Mouse (Mus musculus): ENCODE results near the gene Foxk1. TPM values are rescaled to one million over a fixed set of nuclear protein-coding genes. Genes with fewer than 3 reads are reported as not detected.

Foxk1 gene
- total RNA-seq, 1 experiment = 10.7 TPM

DNA sequence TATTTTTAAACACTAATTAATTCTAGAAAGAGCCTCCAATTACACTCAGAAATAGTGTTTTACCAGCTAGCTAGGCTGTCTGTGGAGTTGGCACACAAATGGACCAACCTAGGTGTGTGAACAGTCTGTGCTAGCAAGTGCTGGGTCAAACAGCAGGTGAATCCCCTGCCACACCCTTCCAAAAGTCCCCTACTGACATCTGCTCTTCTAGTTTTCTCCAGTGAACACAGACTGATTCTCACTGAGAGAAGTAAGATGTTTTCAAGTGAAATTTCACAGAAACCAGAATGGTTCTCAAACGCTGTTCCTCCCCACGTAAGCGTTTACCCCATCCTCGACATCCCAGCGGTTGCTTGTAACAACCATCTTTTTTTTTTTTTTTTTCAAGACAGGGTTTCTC, 25.7 kb upstream of the Foxk1 start:
- TF ChIP-seq ZNF384 (IDR thresholded peaks at IDR 0.05; ENCODE audit: low read depth, low read length) = no peak
- DNase-seq (ENCODE audit: low read depth, low spot score) = no peak

DNA sequence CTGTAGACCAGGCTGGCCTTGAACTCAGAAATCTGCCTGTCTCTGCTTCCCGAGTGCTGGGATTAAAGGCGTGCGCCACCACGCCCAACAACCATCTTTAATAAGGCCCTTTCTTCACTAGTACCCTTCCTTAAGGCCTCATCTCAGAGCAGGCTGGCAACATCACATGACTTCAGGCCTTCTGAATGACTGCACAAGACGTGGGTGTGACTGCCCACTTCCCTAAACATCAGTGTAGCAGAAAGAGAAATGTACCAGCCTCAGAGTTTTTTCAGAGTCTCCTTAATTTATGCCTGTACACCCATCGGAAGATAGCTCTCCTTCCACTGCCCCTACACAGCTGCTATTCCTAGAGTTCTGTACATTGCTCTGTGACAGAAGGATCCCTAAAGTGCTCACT, 25.2 kb upstream of the Foxk1 start:
- in situ Hi-C loops (cut with MboI; ENCODE audit: low sequenced_read_pairs in 2 of 2, unreplicated experiment in 2 of 2) = no loop called here
- TF ChIP-seq ZC3H11A (IDR thresholded peaks at IDR 0.05; ENCODE audit: borderline replicate concordance, low read depth, low read length) (no peak), MAFK (IDR thresholded peaks at IDR 0.05; ENCODE audit: insufficient read depth, low read depth, low read length) (no peak), CHD2 (IDR thresholded peaks at IDR 0.05; ENCODE audit: low read depth, low read length) (no peak), ZNF384 (IDR thresholded peaks at IDR 0.05; ENCODE audit: low read depth, low read length) (no peak), HCFC1 (IDR thresholded peaks at IDR 0.05; ENCODE audit: borderline replicate concordance, insufficient read depth, low read length) (no peak)
- Histone ChIP-seq H3K4me1 (ENCODE audit: control insufficient read depth in 2 of 2, insufficient read depth in 2 of 2, low read length in 2 of 2, poor library complexity in 1 of 2) (peaks cover 8 to 9% of the 10 kb centered on the region in 2 experiments), H3K36me3 (ENCODE audit: control insufficient read depth, insufficient read depth, low read length, poor library complexity, severe bottlenecking) (no peaks in the 10 kb centered on the region), H3K4me3 (ENCODE audit: insufficient read depth in 1 of 2, low read depth in 1 of 2, low read length in 2 of 2, poor library complexity in 1 of 2, severe bottlenecking in 1 of 2) (no peak overlapping the region), H3K9me3 (ENCODE audit: control insufficient read depth, insufficient read depth, low read depth, low read length) (no peaks in the 10 kb centered on the region), H3K27ac (ENCODE audit: insufficient read depth, low read depth, low read length, poor library complexity, severe bottlenecking) (no peak overlapping the region), H3K9ac (ENCODE audit: insufficient read depth, low read depth, low read length, poor library complexity, severe bottlenecking) (no peak overlapping the region)
- no peak for DNase-seq (ENCODE audit: low read depth, low spot score)

More for the DNA sequence above, 25.7 kb upstream of the Foxk1 start:
- Histone ChIP-seq H3K4me3 (ENCODE audit: insufficient read depth in 1 of 2, low read depth in 1 of 2, low read length in 2 of 2, poor library complexity in 1 of 2, severe bottlenecking in 1 of 2) (no peak overlapping the region), H3K27ac (ENCODE audit: insufficient read depth, low read depth, low read length, poor library complexity, severe bottlenecking) (no peak overlapping the region), H3K4me1 (ENCODE audit: control insufficient read depth in 2 of 2, insufficient read depth in 2 of 2, low read length in 2 of 2, poor library complexity in 1 of 2) (peaks cover 8 to 9% of the 10 kb centered on the region in 2 experiments), H3K9ac (ENCODE audit: insufficient read depth, low read depth, low read length, poor library complexity, severe bottlenecking) (no peak overlapping the region), H3K36me3 (ENCODE audit: control insufficient read depth, insufficient read depth, low read length, poor library complexity, severe bottlenecking) (no peaks in the 10 kb centered on the region), H3K9me3 (ENCODE audit: control insufficient read depth, insufficient read depth, low read depth, low read length) (no peaks in the 10 kb centered on the region)
- in situ Hi-C loops (cut with MboI; ENCODE audit: low sequenced_read_pairs in 2 of 2, unreplicated experiment in 2 of 2) = no loop called here

DNA sequence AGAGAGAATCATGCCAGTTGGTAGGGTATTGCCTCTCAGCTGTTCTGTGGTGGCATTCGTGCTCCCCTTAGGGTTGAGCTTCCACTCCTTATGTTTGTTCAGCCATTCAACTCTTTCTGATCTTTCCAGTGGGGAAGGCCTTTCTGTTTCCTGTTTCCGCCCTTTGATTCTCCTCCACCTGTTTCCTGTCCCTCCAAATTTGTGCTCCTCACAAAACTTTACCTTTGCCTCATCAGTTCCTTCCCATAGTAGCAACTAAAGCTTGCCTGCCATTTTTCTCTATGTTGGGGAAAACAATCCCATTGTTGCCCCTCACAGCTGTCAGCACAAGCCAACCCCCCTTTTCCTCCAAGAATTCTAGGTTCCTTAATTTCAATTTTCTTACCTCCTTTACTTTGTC, 23.2 kb upstream of the Foxk1 start:
- Histone ChIP-seq H3K9me3 (ENCODE audit: control insufficient read depth, insufficient read depth, low read depth, low read length) (no peaks in the 10 kb centered on the region), H3K4me1 (ENCODE audit: control insufficient read depth in 2 of 2, insufficient read depth in 2 of 2, low read length in 2 of 2, poor library complexity in 1 of 2) (peaks cover 0 to 2% of the 10 kb centered on the region in 2 experiments; a peak in 1 of 4 replicates), H3K27ac (ENCODE audit: insufficient read depth, low read depth, low read length, poor library complexity, severe bottlenecking) (no peak overlapping the region), H3K9ac (ENCODE audit: insufficient read depth, low read depth, low read length, poor library complexity, severe bottlenecking) (no peak overlapping the region), H3K36me3 (ENCODE audit: control insufficient read depth, insufficient read depth, low read length, poor library complexity, severe bottlenecking) (no peaks in the 10 kb centered on the region), H3K4me3 (ENCODE audit: insufficient read depth in 1 of 2, low read depth in 1 of 2, low read length in 2 of 2, poor library complexity in 1 of 2, severe bottlenecking in 1 of 2) (no peak overlapping the region)
- no peak for DNase-seq (ENCODE audit: low read depth, low spot score)
- in situ Hi-C loops (cut with MboI; ENCODE audit: low sequenced_read_pairs in 2 of 2, unreplicated experiment in 2 of 2) = no loop called here
- no peak for TF ChIP-seq ZNF384 (IDR thresholded peaks at IDR 0.05; ENCODE audit: low read depth, low read length)
- TF ChIP-seq ZC3H11A (IDR thresholded peaks at IDR 0.05; ENCODE audit: borderline replicate concordance, low read depth, low read length) = no peak
- TF ChIP-seq MAFK (IDR thresholded peaks at IDR 0.05; ENCODE audit: insufficient read depth, low read depth, low read length) = no peak
- TF ChIP-seq CHD2 (IDR thresholded peaks at IDR 0.05; ENCODE audit: low read depth, low read length) = no peak
- no peak for TF ChIP-seq HCFC1 (IDR thresholded peaks at IDR 0.05; ENCODE audit: borderline replicate concordance, insufficient read depth, low read length)

DNA sequence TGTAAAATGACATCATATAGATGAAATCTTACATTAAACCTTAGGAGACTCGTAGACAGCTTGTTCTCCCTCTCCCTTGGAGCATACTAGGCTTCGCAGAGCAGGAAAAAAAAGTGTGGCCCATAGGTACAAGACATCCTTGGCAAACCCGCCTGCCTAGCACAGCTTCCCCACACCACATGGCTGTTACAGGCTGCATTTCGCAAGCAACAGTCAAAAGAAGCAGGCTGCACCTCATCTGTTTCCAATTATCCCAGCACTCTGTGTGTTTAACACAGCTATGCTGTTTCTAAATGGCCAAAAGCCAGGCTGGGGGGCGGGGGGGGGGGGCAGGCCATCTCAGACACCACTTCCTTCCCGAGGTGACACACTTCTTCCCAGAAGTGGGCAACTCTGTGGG, 20.8 kb upstream of the Foxk1 start:
- no peak for TF ChIP-seq ZNF384 (IDR thresholded peaks at IDR 0.05; ENCODE audit: low read depth, low read length)
- no peak for TF ChIP-seq HCFC1 (IDR thresholded peaks at IDR 0.05; ENCODE audit: borderline replicate concordance, insufficient read depth, low read length)
- no peak for TF ChIP-seq MAFK (IDR thresholded peaks at IDR 0.05; ENCODE audit: insufficient read depth, low read depth, low read length)
- no peak for TF ChIP-seq CHD2 (IDR thresholded peaks at IDR 0.05; ENCODE audit: low read depth, low read length)
- TF ChIP-seq ZC3H11A (IDR thresholded peaks at IDR 0.05; ENCODE audit: borderline replicate concordance, low read depth, low read length) = no peak
- no peaks in the 10 kb centered on the region for H3K4me1 ChIP-seq (ENCODE audit: control insufficient read depth in 2 of 2, insufficient read depth in 2 of 2, low read length in 2 of 2, poor library complexity in 1 of 2)
- no peaks in the 10 kb centered on the region for H3K36me3 ChIP-seq (ENCODE audit: control insufficient read depth, insufficient read depth, low read length, poor library complexity, severe bottlenecking)

DNA sequence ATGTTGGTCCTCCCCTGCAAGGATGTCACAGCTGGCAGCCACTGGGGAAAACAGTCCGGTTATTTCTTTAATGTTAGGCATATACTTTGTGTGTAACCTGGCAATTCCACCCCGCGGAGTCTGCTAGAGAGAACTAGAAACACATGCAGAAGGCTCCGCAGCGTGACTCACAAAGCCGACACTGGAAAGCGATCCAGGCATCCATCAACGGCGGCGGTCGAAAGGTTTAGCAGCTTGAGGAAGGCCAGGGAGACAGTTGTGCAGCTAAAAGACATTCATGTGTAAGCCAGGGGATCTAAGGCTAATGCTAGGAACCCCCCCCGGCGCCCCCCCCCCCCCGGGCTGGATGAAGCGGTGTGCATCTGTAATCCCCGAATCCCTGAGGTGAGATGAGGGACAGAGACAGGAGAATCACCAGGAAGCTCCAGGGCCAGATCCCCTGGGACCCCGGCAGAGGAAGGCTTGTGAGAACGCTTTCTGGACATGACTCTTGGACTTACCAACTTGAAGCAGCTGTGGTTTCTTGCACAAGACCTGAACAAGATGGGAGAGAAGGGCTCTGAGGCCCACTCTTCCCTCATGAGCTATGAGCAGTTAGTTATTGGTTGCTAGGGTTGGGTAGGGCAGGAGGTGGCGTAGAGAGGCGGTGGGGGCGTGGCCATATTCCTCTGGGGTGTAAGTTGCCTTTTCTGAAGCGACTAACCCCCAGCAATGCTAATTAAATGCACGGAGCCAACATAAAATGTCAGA, 16.2 kb upstream of the Foxk1 start:
- no peak for TF ChIP-seq CHD2 (IDR thresholded peaks at IDR 0.05; ENCODE audit: low read depth, low read length)
- no peak for TF ChIP-seq ZNF384 (IDR thresholded peaks at IDR 0.05; ENCODE audit: low read depth, low read length)
- TF ChIP-seq MAFK (IDR thresholded peaks at IDR 0.05; ENCODE audit: insufficient read depth, low read depth, low read length) = no peak
- no peak for TF ChIP-seq HCFC1 (IDR thresholded peaks at IDR 0.05; ENCODE audit: borderline replicate concordance, insufficient read depth, low read length)
- TF ChIP-seq ZC3H11A (IDR thresholded peaks at IDR 0.05; ENCODE audit: borderline replicate concordance, low read depth, low read length) = no peak
- H3K9ac ChIP-seq (ENCODE audit: insufficient read depth, low read depth, low read length, poor library complexity, severe bottlenecking) = no peak overlapping the region
- H3K4me3 ChIP-seq (ENCODE audit: insufficient read depth in 1 of 2, low read depth in 1 of 2, low read length in 2 of 2, poor library complexity in 1 of 2, severe bottlenecking in 1 of 2) = no peak overlapping the region
- no peaks in the 10 kb centered on the region for H3K36me3 ChIP-seq (ENCODE audit: control insufficient read depth, insufficient read depth, low read length, poor library complexity, severe bottlenecking)
- no peaks in the 10 kb centered on the region for H3K9me3 ChIP-seq (ENCODE audit: control insufficient read depth, insufficient read depth, low read depth, low read length)
- no peak for DNase-seq (ENCODE audit: low read depth, low spot score)
- in situ Hi-C loops (cut with MboI; ENCODE audit: low sequenced_read_pairs in 2 of 2, unreplicated experiment in 2 of 2) = no loop called here
- H3K4me1 ChIP-seq (ENCODE audit: control insufficient read depth in 2 of 2, insufficient read depth in 2 of 2, low read length in 2 of 2, poor library complexity in 1 of 2) = no peaks in the 10 kb centered on the region
- H3K27ac ChIP-seq (ENCODE audit: insufficient read depth, low read depth, low read length, poor library complexity, severe bottlenecking) = no peak overlapping the region

More for the DNA sequence above, 20.8 kb upstream of the Foxk1 start:
- Histone ChIP-seq H3K4me3 (ENCODE audit: insufficient read depth in 1 of 2, low read depth in 1 of 2, low read length in 2 of 2, poor library complexity in 1 of 2, severe bottlenecking in 1 of 2) (no peak overlapping the region), H3K27ac (ENCODE audit: insufficient read depth, low read depth, low read length, poor library complexity, severe bottlenecking) (no peak overlapping the region), H3K9ac (ENCODE audit: insufficient read depth, low read depth, low read length, poor library complexity, severe bottlenecking) (no peak overlapping the region), H3K9me3 (ENCODE audit: control insufficient read depth, insufficient read depth, low read depth, low read length) (no peaks in the 10 kb centered on the region)
- in situ Hi-C loops (cut with MboI; ENCODE audit: low sequenced_read_pairs in 2 of 2, unreplicated experiment in 2 of 2) = no loop called here
- no peak for DNase-seq (ENCODE audit: low read depth, low spot score)
